In genomic region chr11:68383519-68383918, GRCm38 (mm10) we compare ENCODE assay signal across 11 mouse cellular contexts. TPM values are rescaled to one million over a fixed set of nuclear protein-coding genes. Genes with fewer than 3 reads are reported as not detected.
DNase-seq lines count a peak whose midpoint lies in the region; ATAC-seq and TF ChIP-seq lines count a peak whose summit lies in the region.
"Had no signal": no experiment of that assay in that cellular context is flagged by ENCODE, and none has a peak within 500 bp of the region (broad histone marks: within the 10 kb centered on the region; RNA-seq: fewer than 3 reads in every experiment).

No protein-coding gene starts in this region.

- H3K27me3 ChIP-seq in kidney, embryonic 16.5 days (ENCODE audit: insufficient read depth, low read length): peaks cover 56% of the 10 kb centered on the region
- peaks cover 41% of the 10 kb centered on the region for H3K27me3 ChIP-seq in forebrain, embryonic 16.5 days (replicated peaks; ENCODE audit: control insufficient read depth, insufficient read depth, low read length)
- H3K27me3 ChIP-seq in midbrain, embryonic 10.5 days (ENCODE audit: low read depth, poor library complexity, severe bottlenecking): peaks cover 93% of the 10 kb centered on the region
- H3K27me3 ChIP-seq in stomach, postnatal 0 days (ENCODE audit: control insufficient read depth, insufficient read depth, low read length): peaks cover 2% of the 10 kb centered on the region; the same call in 1 of the 2 replicates

- peak overlapping the region; percentile 33 for H3K4me2 ChIP-seq in kidney, embryonic 16.5 days (replicated peaks; ENCODE audit: low read depth, low read length)
- H3K4me2 ChIP-seq in forebrain, embryonic 16.5 days (ENCODE audit: low read length): peak overlapping the region; percentile 95
- peak overlapping the region; percentile 20; the same call in 1 of the 2 replicates for H3K4me2 ChIP-seq in stomach, postnatal 0 days (replicated peaks; ENCODE audit: low read depth)

- no peak overlapping the region for H3K9ac ChIP-seq in kidney, embryonic 16.5 days (replicated peaks; ENCODE audit: low read length)
- no peak overlapping the region for H3K9ac ChIP-seq in forebrain, embryonic 16.5 days (replicated peaks; ENCODE audit: low read depth, low read length)
- H3K9ac ChIP-seq in stomach, postnatal 0 days (ENCODE audit: low read length): no peak overlapping the region

- DNase-seq in kidney, adult 18-20 months: no peak
- DNase-seq in midbrain, embryonic 10.5 days (ENCODE audit: low spot score): peak; percentile 57
- DNase-seq in stomach, postnatal 0 days (ENCODE audit: low spot score): no peak
- no peak for DNase-seq in layer of hippocampus, adult 11-12 months (ENCODE audit: low spot score)
- DNase-seq in lung, postnatal 36 days: no peak
- DNase-seq: heart, postnatal 36 days; liver; thymus, postnatal 25 days had no signal

- no peaks in the 10 kb centered on the region for H3K9me3 ChIP-seq in kidney, embryonic 16.5 days (ENCODE audit: low read length)
- no peaks in the 10 kb centered on the region for H3K9me3 ChIP-seq in forebrain, embryonic 16.5 days (ENCODE audit: control insufficient read depth, low read length)
- H3K9me3 ChIP-seq in midbrain, embryonic 10.5 days (replicated peaks): no peaks in the 10 kb centered on the region
- no peaks in the 10 kb centered on the region for H3K9me3 ChIP-seq in stomach, postnatal 0 days (ENCODE audit: control insufficient read depth, low read length)
- H3K9me3 ChIP-seq: megakaryocyte, embryonic 14.5 days had no signal

- H3K36me3 ChIP-seq in kidney, embryonic 16.5 days (ENCODE audit: insufficient read depth, low read length): no peaks in the 10 kb centered on the region
- no peaks in the 10 kb centered on the region for H3K36me3 ChIP-seq in forebrain, embryonic 16.5 days (ENCODE audit: control insufficient read depth, insufficient read depth)
- H3K36me3 ChIP-seq in midbrain, embryonic 10.5 days: peaks cover 29% of the 10 kb centered on the region
- H3K36me3 ChIP-seq in stomach, postnatal 0 days (ENCODE audit: control insufficient read depth, insufficient read depth, low read length): no peaks in the 10 kb centered on the region

- peak overlapping the region; percentile 74 for H3K4me3 ChIP-seq in kidney, embryonic 16.5 days (ENCODE audit: low read length)
- peak overlapping the region; percentile 10; the same call in 1 of the 2 replicates for H3K4me3 ChIP-seq in forebrain, embryonic 16.5 days (replicated peaks; ENCODE audit: low read length)
- peak overlapping the region; percentile 92 for H3K4me3 ChIP-seq in midbrain, embryonic 10.5 days
- H3K4me3 ChIP-seq in stomach, postnatal 0 days (ENCODE audit: low read depth, low read length): no peak overlapping the region
- H3K4me3 ChIP-seq: megakaryocyte, embryonic 14.5 days had no signal

- ATAC-seq in kidney, embryonic 16.5 days (ENCODE audit: low FRiP score, low TSS enrichment): no peak
- no peak for ATAC-seq in forebrain, embryonic 16.5 days
- no peak for ATAC-seq in stomach, postnatal 0 days (ENCODE audit: low FRiP score, low TSS enrichment)

- H3K27ac ChIP-seq in kidney, embryonic 16.5 days (ENCODE audit: low read length): no peak overlapping the region
- H3K27ac ChIP-seq in forebrain, embryonic 16.5 days (ENCODE audit: low read length): no peak overlapping the region
- H3K27ac ChIP-seq in midbrain, embryonic 10.5 days (replicated peaks): peak overlapping the region; percentile 96
- H3K27ac ChIP-seq in stomach, postnatal 0 days (replicated peaks): no peak overlapping the region

- H3K4me1 ChIP-seq in kidney, embryonic 16.5 days (ENCODE audit: insufficient read depth, low read length): peaks cover 27% of the 10 kb centered on the region
- peaks cover 38% of the 10 kb centered on the region for H3K4me1 ChIP-seq in forebrain, embryonic 16.5 days (replicated peaks; ENCODE audit: control insufficient read depth, insufficient read depth, low read length)
- H3K4me1 ChIP-seq in midbrain, embryonic 10.5 days: peaks cover 100% of the 10 kb centered on the region
- 0 out of 2 replicates have a peak, but pooled peaks cover 3% of the 10 kb centered on the region for H3K4me1 ChIP-seq in stomach, postnatal 0 days (replicated peaks; ENCODE audit: control insufficient read depth, insufficient read depth)

- 28% methylated on average over 10 of the region's 10 CpGs for WGBS in kidney, embryonic 16.5 days
- WGBS in forebrain, embryonic 16.5 days: 6% methylated on average over 10 of the region's 10 CpGs
- WGBS in midbrain, embryonic 10.5 days: 1% methylated on average over 10 of the region's 10 CpGs
- WGBS in stomach, postnatal 0 days: 61% methylated on average over 10 of the region's 10 CpGs

- TF ChIP-seq CTCF in stomach, postnatal 0 days (IDR thresholded peaks at IDR 0.05; ENCODE audit: low read depth): no peak

- TF ChIP-seq EP300 in stomach, postnatal 0 days (optimal IDR thresholded peaks at IDR 0.05): no peak

RNA-seq across cellular contexts. Expression of gene Ntn1, which starts 17.1 kb away (rescaled TPM):
- polyA plus RNA-seq in kidney, embryonic 16.5 days (2015; fragmentation: Nextera tagmentation; extraction: Ambion mirVana): 13.6 and 15.4 TPM in 2 replicates
- 6.8 and 9.4 TPM in 2 replicates for polyA plus RNA-seq in forebrain, embryonic 16.5 days (2015; fragmentation: Nextera tagmentation; extraction: Ambion mirVana)
- polyA plus RNA-seq in midbrain, embryonic 10.5 days (2016; fragmentation: Nextera tagmentation; extraction: Ambion mirVana): 25.6 and 27.4 TPM in 2 replicates
- polyA plus RNA-seq in stomach, postnatal 0 days (2015; fragmentation: Nextera tagmentation; extraction: Ambion mirVana): 7.4 and 8.5 TPM in 2 replicates

RNA-seq across cellular contexts. Expression of gene Pik3r5, which starts 48.4 kb away (rescaled TPM):
- polyA plus RNA-seq in kidney, embryonic 16.5 days (2015; fragmentation: Nextera tagmentation; extraction: Ambion mirVana): 0.27 and 0.77 TPM in 2 replicates
- polyA plus RNA-seq in forebrain, embryonic 16.5 days (2015; fragmentation: Nextera tagmentation; extraction: Ambion mirVana): 0.11 and 0.14 TPM in 2 replicates
- 0.68 and 0.90 TPM in 2 replicates for polyA plus RNA-seq in midbrain, embryonic 10.5 days (2016; fragmentation: Nextera tagmentation; extraction: Ambion mirVana)
- polyA plus RNA-seq in stomach, postnatal 0 days (2015; fragmentation: Nextera tagmentation; extraction: Ambion mirVana): 0.24 and 0.36 TPM in 2 replicates

Comparison
In these comparisons a context has a peak if more than half of its experiments do, and no peak if none do; other contexts are left out.
1. H3K4me2 ChIP-seq: peak in every context shown above with its lines; median percentile 95 in forebrain, embryonic 16.5 days; 33 in kidney, embryonic 16.5 days; 20 in stomach, postnatal 0 days.